Mouse (Mus musculus): ENCODE measurements at regions not wholly inside any gene's neighbourhood (a gene's known extent, or its start where the extent isn't known, plus 50 kb on each side); places are given as distances from the start of the nearest gene placed in this dataset.
A peak's percentile ranks its signal among the peaks of the same experiment; 100 is the strongest.
"Not testable (repeated sequence)": the region's sequence is repeated elsewhere in the genome, so short reads cannot be mapped to it uniquely, and the experiment has no call there.

DNA sequence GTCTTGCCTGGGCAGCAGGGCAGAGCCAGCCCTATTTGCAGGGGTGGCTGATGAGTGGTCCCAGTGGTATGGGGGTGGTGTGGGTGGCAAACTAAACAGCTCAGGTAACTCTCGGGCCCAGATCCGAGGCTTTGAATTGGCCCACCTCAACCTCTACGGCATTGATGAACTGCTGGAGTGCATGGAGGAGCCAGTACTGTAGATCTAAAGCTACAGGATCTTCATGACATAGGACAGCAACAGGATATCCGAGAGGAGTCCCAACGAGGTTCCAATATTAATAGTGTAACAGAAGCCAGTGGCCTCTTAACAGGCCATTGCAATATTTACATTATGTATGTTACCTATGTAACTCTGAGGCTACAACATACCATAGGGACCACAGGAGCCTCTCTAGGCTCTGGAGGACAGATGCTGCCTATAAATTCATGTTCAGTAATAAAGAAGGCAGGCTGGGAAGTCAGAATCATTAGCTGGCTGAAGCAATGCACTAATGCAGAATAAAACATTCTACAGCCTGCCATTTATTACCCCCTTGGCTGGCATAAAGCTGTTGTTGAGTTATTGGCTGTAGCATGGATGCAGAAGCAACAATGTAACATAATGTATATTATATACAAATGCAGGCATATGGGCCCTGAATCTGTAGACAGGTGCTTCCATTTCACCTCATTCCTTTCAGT, 283.5 kb downstream of the Kif20b start:
- no peaks in the 10 kb centered on the region for H3K4me1 ChIP-seq (ENCODE audit: control insufficient read depth, insufficient read depth, low read length)
- no peak overlapping the region for H3K4me2 ChIP-seq (ENCODE audit: low read depth)
- no peak for ATAC-seq (ENCODE audit: insufficient read depth, low FRiP score, low TSS enrichment)
- H3K9ac ChIP-seq (ENCODE audit: low read length) = no peak overlapping the region
- no peak for DNase-seq (ENCODE audit: low spot score)
- H3K27me3 ChIP-seq (ENCODE audit: control insufficient read depth, insufficient read depth, low read length) = no peaks in the 10 kb centered on the region
- no peak overlapping the region for H3K4me3 ChIP-seq (ENCODE audit: low read depth, low read length)
- H3K27ac ChIP-seq (ENCODE audit: low read depth, low read length) = no peak overlapping the region
- WGBS = 84% methylated on average over 5 of the region's 5 CpGs
- no peaks in the 10 kb centered on the region for H3K9me3 ChIP-seq (ENCODE audit: control insufficient read depth, low read length)
- no peaks in the 10 kb centered on the region for H3K36me3 ChIP-seq (ENCODE audit: control insufficient read depth, insufficient read depth, low read length)

DNA sequence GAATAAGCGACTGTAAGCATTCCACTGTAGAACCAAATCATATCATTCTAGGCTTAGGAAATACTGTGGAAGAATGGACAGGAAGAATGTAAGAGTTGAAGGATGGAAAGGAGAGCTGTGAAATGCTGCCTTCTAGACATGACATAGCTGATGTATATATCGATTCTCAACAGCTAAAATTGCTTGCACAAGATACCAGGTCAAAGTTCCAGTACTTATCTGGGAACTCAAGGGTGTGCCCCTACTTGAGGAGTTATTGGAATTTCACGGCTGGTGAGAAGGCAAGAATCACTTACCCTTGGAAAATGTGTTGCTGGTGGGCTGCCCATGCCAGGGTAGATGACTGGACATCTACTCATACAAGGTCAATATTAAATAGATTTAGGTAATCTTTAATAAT, 322.0 kb downstream of the Kif20b start:
- Histone ChIP-seq H3K4me1 (ENCODE audit: control insufficient read depth, insufficient read depth, low read length) (no peaks in the 10 kb centered on the region), H3K27me3 (ENCODE audit: control insufficient read depth, insufficient read depth, low read length) (no peaks in the 10 kb centered on the region), H3K4me2 (ENCODE audit: low read depth) (no peak overlapping the region), H3K9me3 (ENCODE audit: control insufficient read depth, low read length) (no peaks in the 10 kb centered on the region), H3K4me3 (ENCODE audit: low read depth, low read length) (no peak overlapping the region), H3K36me3 (ENCODE audit: control insufficient read depth, insufficient read depth, low read length) (no peaks in the 10 kb centered on the region), H3K27ac (ENCODE audit: low read depth, low read length) (no peak overlapping the region), H3K9ac (ENCODE audit: low read length) (no peak overlapping the region)
- ATAC-seq (ENCODE audit: insufficient read depth, low FRiP score, low TSS enrichment) = no peak
- no peak for DNase-seq (ENCODE audit: low spot score)
- 86% methylated on average over 3 of the region's 3 CpGs for WGBS

DNA sequence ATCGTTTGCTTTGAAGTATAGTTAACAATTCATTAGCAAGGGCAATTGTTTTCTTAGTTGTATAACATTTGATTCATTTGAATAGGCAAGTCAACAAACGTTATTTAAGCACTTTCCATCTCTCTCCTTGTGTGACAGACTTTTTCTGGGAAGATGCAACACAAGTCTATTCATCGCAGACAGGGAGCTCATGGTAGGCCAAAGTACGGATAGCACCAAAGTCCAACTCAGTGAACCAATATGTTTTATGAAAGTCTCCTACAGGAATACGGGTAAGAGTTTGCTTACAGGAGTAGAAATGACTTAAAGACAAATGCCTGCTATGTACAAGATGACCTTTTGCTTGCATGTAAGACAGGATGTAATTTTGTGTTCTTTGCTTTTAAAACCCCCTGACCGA, 325.4 kb downstream of the Kif20b start:
- Histone ChIP-seq H3K4me1 (ENCODE audit: control insufficient read depth, insufficient read depth, low read length) (no peaks in the 10 kb centered on the region), H3K4me2 (ENCODE audit: low read depth) (no peak overlapping the region), H3K27ac (ENCODE audit: low read depth, low read length) (no peak overlapping the region), H3K27me3 (ENCODE audit: control insufficient read depth, insufficient read depth, low read length) (no peaks in the 10 kb centered on the region), H3K36me3 (ENCODE audit: control insufficient read depth, insufficient read depth, low read length) (no peaks in the 10 kb centered on the region), H3K4me3 (ENCODE audit: low read depth, low read length) (no peak overlapping the region), H3K9ac (ENCODE audit: low read length) (no peak overlapping the region), H3K9me3 (ENCODE audit: control insufficient read depth, low read length) (no peaks in the 10 kb centered on the region)
- DNase-seq (ENCODE audit: low spot score) (no peak), ATAC-seq (ENCODE audit: insufficient read depth, low FRiP score, low TSS enrichment) (no peak)
- WGBS = 83% methylated on average over 6 of the region's 6 CpGs

DNA sequence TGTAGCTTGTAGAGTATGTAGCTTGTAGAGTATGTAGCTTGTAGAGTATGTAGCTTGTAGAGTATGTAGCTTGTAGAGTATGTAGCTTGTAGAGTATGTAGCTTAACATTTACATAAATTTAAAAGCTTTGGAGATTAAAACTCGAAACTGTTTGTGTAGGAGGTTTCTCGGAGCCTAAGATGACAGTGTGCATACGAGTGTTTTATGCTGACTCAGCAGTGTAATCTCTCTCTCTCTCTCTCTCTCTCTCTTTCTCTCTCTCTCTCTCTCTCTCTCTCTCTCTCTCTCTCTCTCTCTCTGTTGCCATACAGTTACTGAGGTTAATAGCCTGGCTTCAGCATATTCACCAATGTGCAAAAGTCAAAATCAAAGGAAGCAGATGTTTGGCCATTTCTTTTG, 336.5 kb downstream of the Kif20b start:
- H3K27ac ChIP-seq (ENCODE audit: low read depth, low read length); H3K4me1 ChIP-seq (ENCODE audit: control insufficient read depth, insufficient read depth, low read length); H3K9me3 ChIP-seq (ENCODE audit: control insufficient read depth, low read length); H3K9ac ChIP-seq (ENCODE audit: low read length); H3K27me3 ChIP-seq (ENCODE audit: control insufficient read depth, insufficient read depth, low read length); H3K4me2 ChIP-seq (ENCODE audit: low read depth); H3K4me3 ChIP-seq (ENCODE audit: low read depth, low read length); DNase-seq (ENCODE audit: low spot score); ATAC-seq (ENCODE audit: insufficient read depth, low FRiP score, low TSS enrichment); H3K36me3 ChIP-seq (ENCODE audit: control insufficient read depth, insufficient read depth, low read length): not testable (repeated sequence)
- 85% methylated on average over 3 of the region's 3 CpGs for WGBS

DNA sequence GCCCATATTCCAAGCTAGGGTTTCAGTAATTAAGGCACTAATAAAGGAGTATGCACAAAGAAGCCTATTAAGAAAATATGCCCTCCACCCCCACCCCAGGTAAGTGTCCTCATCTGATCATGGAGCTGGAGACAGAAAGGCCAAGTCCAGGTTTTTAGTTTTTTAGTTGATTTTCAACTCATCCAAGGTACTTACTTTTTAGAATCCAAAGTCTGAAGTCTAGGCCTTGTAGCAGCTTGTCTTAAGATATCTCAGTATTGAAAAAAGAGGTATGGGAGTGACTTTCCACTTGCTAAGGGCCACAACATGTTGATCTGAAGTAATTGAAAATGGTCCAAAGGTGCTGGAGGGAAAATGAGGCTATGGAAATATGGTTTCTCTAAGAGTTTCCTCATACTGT, 340.9 kb downstream of the Kif20b start:
- no peaks in the 10 kb centered on the region for H3K9me3 ChIP-seq (ENCODE audit: control insufficient read depth, low read length)
- no peak overlapping the region for H3K9ac ChIP-seq (ENCODE audit: low read length)
- no peak overlapping the region for H3K4me3 ChIP-seq (ENCODE audit: low read depth, low read length)
- ATAC-seq (ENCODE audit: insufficient read depth, low FRiP score, low TSS enrichment) = no peak
- no peak overlapping the region for H3K4me2 ChIP-seq (ENCODE audit: low read depth)
- H3K4me1 ChIP-seq (ENCODE audit: control insufficient read depth, insufficient read depth, low read length) = no peaks in the 10 kb centered on the region
- no peaks in the 10 kb centered on the region for H3K27me3 ChIP-seq (ENCODE audit: control insufficient read depth, insufficient read depth, low read length)
- H3K27ac ChIP-seq (ENCODE audit: low read depth, low read length) = no peak overlapping the region
- no peaks in the 10 kb centered on the region for H3K36me3 ChIP-seq (ENCODE audit: control insufficient read depth, insufficient read depth, low read length)
- no peak for DNase-seq (ENCODE audit: low spot score)

DNA sequence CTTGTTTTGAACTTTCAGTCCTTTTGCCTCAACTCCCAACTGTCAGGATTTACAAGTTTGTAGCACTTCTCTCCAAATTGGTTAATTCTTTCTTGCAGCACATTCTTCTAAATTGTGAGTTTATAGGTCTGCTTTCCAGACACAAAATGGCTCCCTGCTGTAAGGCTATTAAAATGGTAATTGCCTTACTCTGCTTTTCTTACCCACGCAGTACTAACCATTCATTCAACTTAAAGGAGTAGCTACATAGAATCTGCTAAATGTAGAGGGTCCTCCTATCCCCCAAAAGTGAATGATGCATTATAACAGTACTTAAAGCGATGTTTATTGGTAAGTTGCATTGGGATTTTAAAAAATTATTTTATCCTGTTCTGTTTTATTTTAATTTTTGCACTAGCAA, 356.2 kb downstream of the Kif20b start:
- peak; percentile 55; the same call in 1 of the 2 replicates for ATAC-seq (ENCODE audit: insufficient read depth, low FRiP score, low TSS enrichment)
- DNase-seq (ENCODE audit: low spot score) = no peak
- Histone ChIP-seq H3K4me2 (ENCODE audit: low read depth) (no peak overlapping the region), H3K9ac (ENCODE audit: low read length) (no peak overlapping the region), H3K27ac (ENCODE audit: low read depth, low read length) (no peak overlapping the region), H3K4me1 (ENCODE audit: control insufficient read depth, insufficient read depth, low read length) (no peaks in the 10 kb centered on the region), H3K36me3 (ENCODE audit: control insufficient read depth, insufficient read depth, low read length) (no peaks in the 10 kb centered on the region), H3K4me3 (ENCODE audit: low read depth, low read length) (no peak overlapping the region), H3K27me3 (ENCODE audit: control insufficient read depth, insufficient read depth, low read length) (no peaks in the 10 kb centered on the region), H3K9me3 (ENCODE audit: control insufficient read depth, low read length) (no peaks in the 10 kb centered on the region)
- WGBS = 46% methylated on average over 2 of the region's 2 CpGs

DNA sequence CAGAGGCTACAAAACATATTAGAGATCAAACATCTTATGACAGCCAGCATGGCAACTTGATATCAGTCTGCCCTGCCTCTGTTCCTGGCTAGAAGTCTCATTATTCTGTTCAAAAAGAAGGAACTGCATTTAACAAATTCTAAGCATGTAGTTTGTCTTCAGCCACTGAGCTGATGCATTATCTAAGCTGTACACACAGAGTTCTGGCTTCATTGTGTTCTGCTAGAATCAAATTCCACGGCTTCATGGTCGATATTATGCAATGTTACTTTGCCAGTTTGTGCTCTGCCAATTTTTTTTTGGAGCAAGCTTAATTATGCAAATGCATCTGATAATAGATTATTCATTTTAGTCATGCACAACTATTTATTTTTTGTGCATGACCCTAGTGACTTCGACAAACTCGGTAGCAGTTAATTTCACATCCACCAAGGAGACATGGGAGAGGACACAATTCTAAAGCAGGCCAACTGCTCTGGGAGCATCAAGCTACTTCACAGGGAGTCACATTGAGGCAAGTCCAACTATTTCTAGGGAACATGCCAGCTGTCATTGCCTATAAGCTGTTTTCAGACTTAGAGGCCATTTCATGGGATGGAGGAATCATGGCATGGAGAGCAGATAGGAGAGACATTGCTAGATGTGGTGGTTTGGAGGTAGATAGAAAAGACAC, 360.8 kb downstream of the Kif20b start:
- ATAC-seq (ENCODE audit: insufficient read depth, low FRiP score, low TSS enrichment) (no peak), DNase-seq (ENCODE audit: low spot score) (no peak)
- no peak overlapping the region for H3K9ac ChIP-seq (ENCODE audit: low read length)
- H3K36me3 ChIP-seq (ENCODE audit: control insufficient read depth, insufficient read depth, low read length) = no peaks in the 10 kb centered on the region
- no peaks in the 10 kb centered on the region for H3K4me1 ChIP-seq (ENCODE audit: control insufficient read depth, insufficient read depth, low read length)
- no peak overlapping the region for H3K4me3 ChIP-seq (ENCODE audit: low read depth, low read length)
- no peaks in the 10 kb centered on the region for H3K27me3 ChIP-seq (ENCODE audit: control insufficient read depth, insufficient read depth, low read length)
- H3K9me3 ChIP-seq (ENCODE audit: control insufficient read depth, low read length) = no peaks in the 10 kb centered on the region
- WGBS = 82% methylated on average over 4 of the region's 4 CpGs
- H3K27ac ChIP-seq (ENCODE audit: low read depth, low read length) = no peak overlapping the region
- no peak overlapping the region for H3K4me2 ChIP-seq (ENCODE audit: low read depth)

DNA sequence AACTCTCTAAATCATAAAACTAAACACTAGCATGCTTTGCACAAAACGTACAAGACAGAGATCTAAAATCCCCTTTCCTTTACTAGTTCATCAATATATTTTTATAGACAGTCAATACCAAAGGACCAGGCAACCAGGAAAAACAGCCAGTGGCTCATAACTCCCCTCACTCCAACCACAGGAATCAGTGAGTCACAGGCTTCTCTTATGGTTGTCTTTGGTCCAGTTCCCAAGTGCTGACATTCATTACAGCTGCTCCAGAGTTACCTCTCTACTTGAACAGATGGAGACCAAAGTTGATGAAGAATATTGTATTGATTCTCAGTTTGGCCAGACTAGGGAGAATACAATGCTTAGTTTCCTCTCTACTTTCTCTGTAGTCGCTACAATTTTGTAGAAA, 376.7 kb downstream of the Kif20b start:
- H3K9me3 ChIP-seq (ENCODE audit: control insufficient read depth, low read length) = no peaks in the 10 kb centered on the region
- DNase-seq (ENCODE audit: low spot score) (no peak), ATAC-seq (ENCODE audit: insufficient read depth, low FRiP score, low TSS enrichment) (no peak)
- no peaks in the 10 kb centered on the region for H3K36me3 ChIP-seq (ENCODE audit: control insufficient read depth, insufficient read depth, low read length)
- 85% methylated on average over 2 of the region's 2 CpGs for whole genome bisulfite sequencing
- H3K9ac ChIP-seq (ENCODE audit: low read length) = no peak overlapping the region
- H3K4me3 ChIP-seq (ENCODE audit: low read depth, low read length) = no peak overlapping the region
- no peaks in the 10 kb centered on the region for H3K27me3 ChIP-seq (ENCODE audit: control insufficient read depth, insufficient read depth, low read length)
- H3K4me2 ChIP-seq (ENCODE audit: low read depth) = no peak overlapping the region
- no peak overlapping the region for H3K27ac ChIP-seq (ENCODE audit: low read depth, low read length)
- H3K4me1 ChIP-seq (ENCODE audit: control insufficient read depth, insufficient read depth, low read length) = no peaks in the 10 kb centered on the region

DNA sequence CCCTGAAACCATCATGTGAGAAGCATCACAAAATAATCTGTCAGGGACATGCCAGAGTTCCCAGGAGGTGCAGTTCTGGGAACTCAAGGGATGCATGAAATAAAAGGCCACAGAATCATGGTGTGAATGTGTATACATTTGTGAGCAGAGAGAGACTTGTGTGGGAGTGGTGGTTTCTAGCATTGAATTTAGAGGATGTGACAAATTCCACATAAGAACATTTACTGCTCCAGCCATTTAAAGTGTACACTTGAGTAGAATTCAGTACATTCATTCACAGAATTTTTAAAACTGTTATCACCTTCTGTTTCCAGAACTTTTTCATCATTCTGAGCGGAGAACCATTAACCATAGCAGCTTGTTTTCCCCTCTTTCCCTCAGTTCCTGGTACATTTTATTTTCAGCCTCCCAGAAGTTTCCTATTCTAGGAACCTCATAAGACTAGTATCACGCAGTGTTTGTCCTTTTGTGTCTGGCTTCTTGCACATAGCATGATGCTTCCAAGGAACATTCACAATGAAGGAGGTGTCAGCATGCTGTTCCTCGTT, 380.6 kb downstream of the Kif20b start:
- no peak overlapping the region for H3K9ac ChIP-seq (ENCODE audit: low read length)
- no peak overlapping the region for H3K4me2 ChIP-seq (ENCODE audit: low read depth)
- H3K4me1 ChIP-seq (ENCODE audit: control insufficient read depth, insufficient read depth, low read length) = no peaks in the 10 kb centered on the region
- H3K9me3 ChIP-seq (ENCODE audit: control insufficient read depth, low read length) = no peaks in the 10 kb centered on the region
- no peaks in the 10 kb centered on the region for H3K27me3 ChIP-seq (ENCODE audit: control insufficient read depth, insufficient read depth, low read length)
- no peaks in the 10 kb centered on the region for H3K36me3 ChIP-seq (ENCODE audit: control insufficient read depth, insufficient read depth, low read length)
- no peak for DNase-seq (ENCODE audit: low spot score)
- ATAC-seq (ENCODE audit: insufficient read depth, low FRiP score, low TSS enrichment) = no peak
- WGBS = 83% methylated on average over 3 of the region's 3 CpGs
- H3K4me3 ChIP-seq (ENCODE audit: low read depth, low read length) = no peak overlapping the region
- no peak overlapping the region for H3K27ac ChIP-seq (ENCODE audit: low read depth, low read length)

Data from neural tube, embryonic 11.5 days (tissue).